Mouse (Mus musculus) ES-E14 (cell line): ENCODE data around the gene Foxp1. TPM values are rescaled to one million over a fixed set of nuclear protein-coding genes. Genes with fewer than 3 reads are reported as not detected.

Source experiments
- DNase-seq: peaks from one replicate; pipeline ENCODE4 v3.0.0-alpha.2; 2013; ENCODE audit warnings: low read depth, low spot score
- H3K27ac ChIP-seq: 2 replicates; pipeline ENCODE4 v1.5.1; 2012; ENCODE audit warnings: low read depth, mild to moderate bottlenecking, low read length, moderate library complexity, mixed read lengths; ENCODE audit not compliant: poor library complexity, insufficient read depth, severe bottlenecking
- H3K36me3 ChIP-seq: 2 replicates; pipeline ENCODE4 v1.6.1; 2012; ENCODE audit warnings: mild to moderate bottlenecking, low read length, moderate library complexity, mixed read lengths; ENCODE audit not compliant: control insufficient read depth, poor library complexity, insufficient read depth, severe bottlenecking
- H3K4me1 ChIP-seq, 2 experiments: fragments of 150-350 bp in 1 of 2; sonication (generic) in 1 of 2; 2 replicates each; pipeline ENCODE4 v1.6.1; 2012; ENCODE audit warnings: low read length in 2 of 2, mild to moderate bottlenecking in 1 of 2, mixed read lengths in 1 of 2; ENCODE audit not compliant: control insufficient read depth in 2 of 2, insufficient read depth in 2 of 2, poor library complexity in 1 of 2
- H3K4me3 ChIP-seq, 2 experiments: fragments of 150-350 bp in 1 of 2; sonication (generic) in 1 of 2; 2 replicates each; pipeline ENCODE4 v1.5.1; 2012; ENCODE audit warnings: low read length in 2 of 2, low read depth in 1 of 2, mild to moderate bottlenecking in 1 of 2, mixed read lengths in 1 of 2; ENCODE audit not compliant: insufficient read depth in 1 of 2, poor library complexity in 1 of 2, severe bottlenecking in 1 of 2
- H3K9ac ChIP-seq: 2 replicates; pipeline ENCODE4 v1.6.1; 2012; ENCODE audit warnings: low read depth, mild to moderate bottlenecking, low read length, mixed read lengths; ENCODE audit not compliant: poor library complexity, insufficient read depth, severe bottlenecking
- H3K9me3 ChIP-seq: fragments of 150-350 bp; sonication (generic); 2 replicates; pipeline ENCODE4 v1.6.1; 2012; ENCODE audit warnings: low read depth, mild to moderate bottlenecking, low read length; ENCODE audit not compliant: control insufficient read depth, insufficient read depth
- CHD2 ChIP-seq: IDR thresholded peaks from 2 replicates; pipeline ENCODE4 v1.6.1; 2014; ENCODE audit warnings: mild to moderate bottlenecking, low read depth, low read length, inconsistent platforms
- HCFC1 ChIP-seq: IDR thresholded peaks from 2 replicates; pipeline ENCODE4 v1.6.1; 2012; ENCODE audit warnings: low read length, inconsistent platforms, borderline replicate concordance; ENCODE audit not compliant: insufficient read depth
- MAFK ChIP-seq: IDR thresholded peaks from 2 replicates; pipeline ENCODE4 v1.6.1; 2014; ENCODE audit warnings: mild to moderate bottlenecking, low read depth, low read length, inconsistent platforms; ENCODE audit not compliant: insufficient read depth
- ZC3H11A ChIP-seq: IDR thresholded peaks from 2 replicates; pipeline ENCODE4 v1.6.1; 2012; ENCODE audit warnings: low read depth, mild to moderate bottlenecking, inconsistent platforms, low read length, borderline replicate concordance
- ZNF384 ChIP-seq: IDR thresholded peaks from 2 replicates; pipeline ENCODE4 v1.6.1; 2012; ENCODE audit warnings: low read depth, low read length, inconsistent platforms
- in situ Hi-C, 2 experiments: fragments of 600-800 bp; cut with MboI; formaldehyde crosslinking; loops; one replicate each; pipeline ENCODE4 v1.15.1; 2025; ENCODE audit warnings: low sequenced_read_pairs in 2 of 2, inconsistent platforms in 1 of 2; ENCODE audit not compliant: unreplicated experiment in 2 of 2
- total RNA-seq: library from RNA; depleted of rRNA; stranded (reverse); fragments of 300-350 nt; gene quantifications from 2 replicates; pipeline ENCODE4 v1.2.3, GENCODE M21; 2012

The Foxp1 gene
- total RNA-seq, 1 experiment = 70.0 TPM

- Histone ChIP-seq H3K9ac (no peak overlapping the region), H3K4me1 (no peaks in the 10 kb centered on the region), H3K27ac (no peak overlapping the region), H3K9me3 (no peaks in the 10 kb centered on the region), H3K4me3 (no peak overlapping the region), H3K36me3 (no peaks in the 10 kb centered on the region)
- in situ Hi-C loops = no loop called here
- TF ChIP-seq CHD2 (no peak), MAFK (no peak), ZC3H11A (no peak), HCFC1 (no peak), ZNF384 (no peak)
- DNase-seq = no peak
Measured at GRCm38 (mm10) chr6:99145033-99145432, 377.5 kb downstream of the Foxp1 start.

GRCm38 (mm10) chr6:99143756-99144036, 378.8 kb downstream of the Foxp1 start:
- Histone ChIP-seq H3K9ac (no peak overlapping the region), H3K4me3 (no peak overlapping the region), H3K4me1 (no peaks in the 10 kb centered on the region), H3K9me3 (no peaks in the 10 kb centered on the region), H3K36me3 (no peaks in the 10 kb centered on the region), H3K27ac (no peak overlapping the region)
- TF ChIP-seq ZC3H11A = no peak
- TF ChIP-seq CHD2 = no peak
- TF ChIP-seq ZNF384 = no peak
- TF ChIP-seq HCFC1 = no peak
- no peak for TF ChIP-seq MAFK
- in situ Hi-C loops = no loop called here
- DNase-seq = no peak

- Histone ChIP-seq H3K27ac (no peak overlapping the region), H3K9me3 (no peaks in the 10 kb centered on the region), H3K4me3 (no peak overlapping the region), H3K4me1 (no peaks in the 10 kb centered on the region), H3K9ac (no peak overlapping the region), H3K36me3 (no peaks in the 10 kb centered on the region)
- DNase-seq = no peak
- in situ Hi-C loops = no loop called here
- TF ChIP-seq ZNF384 = no peak
- no peak for TF ChIP-seq MAFK
- no peak for TF ChIP-seq ZC3H11A
- no peak for TF ChIP-seq CHD2
- TF ChIP-seq HCFC1 = no peak
Measured at GRCm38 (mm10) chr6:99142900-99143755, 379.4 kb downstream of the Foxp1 start.

GRCm38 (mm10) chr6:99138041-99138440, 384.5 kb downstream of the Foxp1 start:
- H3K27ac ChIP-seq = no peak overlapping the region
- DNase-seq = no peak
- H3K9ac ChIP-seq = no peak overlapping the region
- TF ChIP-seq ZNF384 (no peak), MAFK (no peak), CHD2 (no peak), ZC3H11A (no peak), HCFC1 (no peak)
- H3K4me1 ChIP-seq = no peaks in the 10 kb centered on the region
- H3K36me3 ChIP-seq = no peaks in the 10 kb centered on the region
- H3K9me3 ChIP-seq = no peaks in the 10 kb centered on the region
- H3K4me3 ChIP-seq = no peak overlapping the region
- in situ Hi-C loops = no loop called here

GRCm38 (mm10) chr6:99137071-99137470, 385.4 kb downstream of the Foxp1 start:
- H3K36me3 ChIP-seq = no peaks in the 10 kb centered on the region
- TF ChIP-seq MAFK = no peak
- no peak for TF ChIP-seq ZC3H11A
- in situ Hi-C loops = no loop called here
- H3K9me3 ChIP-seq = no peaks in the 10 kb centered on the region
- H3K4me1 ChIP-seq = no peaks in the 10 kb centered on the region
- no peak overlapping the region for H3K4me3 ChIP-seq
- DNase-seq = no peak
- H3K27ac ChIP-seq = no peak overlapping the region
- no peak overlapping the region for H3K9ac ChIP-seq
